9 mouse cellular contexts compared by ENCODE assay signal in genomic region chr2:136885579-136885978, GRCm38 (mm10). TPM values are rescaled to one million over a fixed set of nuclear protein-coding genes. Genes with fewer than 3 reads are reported as not detected.
DNase-seq lines count a peak whose midpoint lies in the region; ATAC-seq and TF ChIP-seq lines count a peak whose summit lies in the region.
"Had no signal": no experiment of that assay in that cellular context is flagged by ENCODE, and none has a peak within 500 bp of the region (broad histone marks: within the 10 kb centered on the region; RNA-seq: fewer than 3 reads in every experiment).

AL731706.2 (minus strand) TSS chr2:136885679.

- H3K4me1 ChIP-seq in hindbrain, embryonic 10.5 days (replicated peaks) = 0 out of 2 replicates have a peak, but pooled peaks cover 6% of the 10 kb centered on the region
- H3K4me1 ChIP-seq in hindbrain, postnatal 0 days (ENCODE audit: insufficient read depth, low read length) = no peaks in the 10 kb centered on the region
- H3K4me1 ChIP-seq in brown adipose tissue, adult 24 weeks (ENCODE audit: control insufficient read depth, insufficient read depth, insufficient read length, low read length) = no peaks in the 10 kb centered on the region
- peaks cover 0 to 5% of the 10 kb centered on the region in 2 experiments; a peak in 1 of 4 replicates for H3K4me1 ChIP-seq in heart, embryonic 14.5 days (ENCODE audit: control insufficient read depth in 2 of 2, insufficient read depth in 2 of 2, low read length in 2 of 2)
- peaks cover 6% of the 10 kb centered on the region for H3K4me1 ChIP-seq in liver, embryonic 16.5 days (ENCODE audit: control insufficient read depth, low read depth, low read length)

- H3K27me3 ChIP-seq in hindbrain, embryonic 10.5 days (ENCODE audit: insufficient read depth, poor library complexity, severe bottlenecking) = no peaks in the 10 kb centered on the region
- no peaks in the 10 kb centered on the region for H3K27me3 ChIP-seq in hindbrain, postnatal 0 days (ENCODE audit: insufficient read depth, low read length)
- no peaks in the 10 kb centered on the region for H3K27me3 ChIP-seq in heart, embryonic 14.5 days (ENCODE audit: control insufficient read depth, insufficient read depth, low read length)
- no peaks in the 10 kb centered on the region for H3K27me3 ChIP-seq in liver, embryonic 16.5 days (ENCODE audit: control insufficient read depth, insufficient read depth, low read depth, low read length)

- no peak for TF ChIP-seq CTCF in hindbrain, postnatal 0 days (IDR thresholded peaks at IDR 0.05; ENCODE audit: low read depth)

- WGBS in hindbrain, embryonic 10.5 days = 91% methylated on average over 2 of the region's 2 CpGs
- WGBS in hindbrain, postnatal 0 days = 94% methylated on average over 2 of the region's 2 CpGs
- 99% methylated on average over 2 of the region's 2 CpGs for WGBS in heart, embryonic 14.5 days
- WGBS in liver, embryonic 16.5 days (ENCODE audit: insufficient replicate concordance) = 67% methylated on average over 2 of the region's 2 CpGs

- no peak for DNase-seq in hindbrain, embryonic 10.5 days (ENCODE audit: low spot score)
- no peak for DNase-seq in hindbrain, postnatal 0 days (ENCODE audit: low spot score)
- no peak for DNase-seq in cerebellum, adult 8-10 months
- DNase-seq in c-Kit-positive CD71-positive TER-119-positive erythroid progenitor cells, embryonic 14.5 days (ENCODE audit: low spot score) = no peak
- no peak for DNase-seq in adrenal gland, postnatal 14 days
- DNase-seq: cerebellum, adult 11-12 months had no signal

- no peak for ATAC-seq in hindbrain, postnatal 0 days
- ATAC-seq in heart, embryonic 14.5 days (ENCODE audit: insufficient number of reproducible peaks, insufficient read depth, low FRiP score, low read depth) = no peak
- no peak for ATAC-seq in liver, embryonic 16.5 days (ENCODE audit: low read depth)

- H3K27ac ChIP-seq in hindbrain, embryonic 10.5 days = no peak within 1 kb of the TSS
- no peak within 1 kb of the TSS for H3K27ac ChIP-seq in hindbrain, postnatal 0 days
- no peak within 1 kb of the TSS for H3K27ac ChIP-seq in brown adipose tissue, adult 24 weeks (replicated peaks; ENCODE audit: low read depth, low read length)
- H3K27ac ChIP-seq in heart, embryonic 14.5 days (replicated peaks in 1 of 2; ENCODE audit: control insufficient read depth in 1 of 2, insufficient read depth in 1 of 2, low read depth in 2 of 2, low read length in 2 of 2) = no peak within 1 kb of the TSS
- H3K27ac ChIP-seq in liver, embryonic 16.5 days (ENCODE audit: low read length) = no peak within 1 kb of the TSS

- peaks cover 47% of the 10 kb centered on the region for H3K36me3 ChIP-seq in hindbrain, embryonic 10.5 days
- peaks cover 28% of the 10 kb centered on the region for H3K36me3 ChIP-seq in hindbrain, postnatal 0 days (ENCODE audit: insufficient read depth, low read length)
- peaks cover 51% of the 10 kb centered on the region for H3K36me3 ChIP-seq in heart, embryonic 14.5 days (ENCODE audit: control insufficient read depth, insufficient read depth, low read length)
- peaks cover 12% of the 10 kb centered on the region for H3K36me3 ChIP-seq in liver, embryonic 16.5 days (ENCODE audit: control insufficient read depth, insufficient read depth)

- no peak within 1 kb of the TSS for H3K4me3 ChIP-seq in hindbrain, embryonic 10.5 days
- no peak within 1 kb of the TSS for H3K4me3 ChIP-seq in hindbrain, postnatal 0 days (ENCODE audit: low read length)
- no peak within 1 kb of the TSS for H3K4me3 ChIP-seq in brown adipose tissue, adult 24 weeks (ENCODE audit: insufficient read depth, low read depth, low read length)
- no peak within 1 kb of the TSS for H3K4me3 ChIP-seq in heart, embryonic 14.5 days (ENCODE audit: control insufficient read depth in 1 of 2, insufficient read depth in 1 of 2, low read depth in 1 of 2, low read length in 2 of 2)
- no peak within 1 kb of the TSS for H3K4me3 ChIP-seq in liver, embryonic 16.5 days (ENCODE audit: low read depth, low read length)

- H3K9me3 ChIP-seq in hindbrain, embryonic 10.5 days = no peaks in the 10 kb centered on the region
- no peaks in the 10 kb centered on the region for H3K9me3 ChIP-seq in hindbrain, postnatal 0 days (ENCODE audit: low read length)
- no peaks in the 10 kb centered on the region for H3K9me3 ChIP-seq in heart, embryonic 14.5 days (ENCODE audit: control insufficient read depth, low read length)
- no peaks in the 10 kb centered on the region for H3K9me3 ChIP-seq in liver, embryonic 16.5 days (replicated peaks; ENCODE audit: control insufficient read depth, low read length)

- no peak within 1 kb of the TSS for H3K9ac ChIP-seq in hindbrain, postnatal 0 days (replicated peaks; ENCODE audit: low read length)
- H3K9ac ChIP-seq in heart, embryonic 14.5 days (ENCODE audit: low read length) = no peak within 1 kb of the TSS
- H3K9ac ChIP-seq in liver, embryonic 16.5 days (ENCODE audit: low read depth, low read length) = no peak within 1 kb of the TSS

- no peak within 1 kb of the TSS for H3K4me2 ChIP-seq in hindbrain, postnatal 0 days (ENCODE audit: low read depth, low read length)
- no peak within 1 kb of the TSS for H3K4me2 ChIP-seq in heart, embryonic 14.5 days (ENCODE audit: low read length)
- no peak within 1 kb of the TSS for H3K4me2 ChIP-seq in liver, embryonic 16.5 days (ENCODE audit: low read depth, low read length)

RNA-seq across cellular contexts. Expression of gene AL731706.2, which starts in this region (rescaled TPM):
- 33.0 and 45.8 TPM in 2 replicates for polyA plus RNA-seq in hindbrain, embryonic 10.5 days (2016; fragmentation: Nextera tagmentation; extraction: Ambion mirVana)
- total RNA-seq in hindbrain, postnatal 0 days (2014; rRNA removed) = not detected in 2 replicates
- 18.2 and 21.4 TPM in 2 replicates for polyA plus RNA-seq in hindbrain, postnatal 0 days (2015; fragmentation: Nextera tagmentation; extraction: Ambion mirVana)
- 11.7 and 40.9 TPM in 2 replicates for polyA plus RNA-seq in brown adipose tissue, adult 24 weeks (2012; ENCODE audit: insufficient read depth, insufficient read length, missing spikeins)
- 50.1 and 63.0 TPM in 2 replicates for polyA plus RNA-seq in heart, embryonic 14.5 days (2014; fragmentation: Nextera tagmentation; extraction: Ambion mirVana)
- polyA plus RNA-seq in liver, embryonic 16.5 days (2015; fragmentation: Nextera tagmentation; extraction: Ambion mirVana) = 14.6 and 16.3 TPM in 2 replicates
- total RNA-seq in adrenal gland, postnatal 14 days (2021) = 5.3 and 22.3 TPM in 2 replicates
